Mouse (Mus musculus): Measurements from ENCODE around the gene Itgb5. TPM values are rescaled to one million over a fixed set of nuclear protein-coding genes. Genes with fewer than 3 reads are reported as not detected.
A peak's percentile ranks its signal among the peaks of the same experiment; 100 is the strongest.

Itgb5 gene
- total and polyA plus RNA-seq, 3 experiments, result 0.27 to 0.58 TPM; not detected in 1

DNA sequence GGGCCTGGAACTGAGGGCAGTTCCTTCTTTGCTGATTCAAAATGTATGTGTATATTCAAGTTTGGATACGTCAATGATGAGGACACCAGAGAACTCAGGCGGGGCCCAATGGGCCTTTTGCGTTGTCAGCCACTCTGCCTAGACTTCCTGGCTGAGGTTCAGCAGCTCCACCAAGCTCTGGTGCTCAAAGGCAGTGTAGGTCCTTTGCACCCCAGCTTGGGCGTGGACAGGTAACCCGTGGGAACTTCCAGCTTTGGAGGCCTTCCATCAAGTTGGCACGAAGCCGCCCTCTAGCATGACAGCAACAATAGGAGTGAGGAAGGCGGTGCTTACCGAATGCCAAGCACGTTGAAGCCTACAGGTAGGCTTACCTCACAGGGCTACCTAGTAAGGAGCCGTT lies 103.9 kb downstream of the Itgb5 start:
- H3K27me3 ChIP-seq (ENCODE audit: control insufficient read depth in 1 of 2, insufficient read depth in 2 of 2, low read length in 2 of 2), result no peaks in the 10 kb centered on the region
- H3K27ac ChIP-seq (ENCODE audit: control insufficient read depth, low read depth, low read length), result no peak overlapping the region
- no peaks in the 10 kb centered on the region for H3K9me3 ChIP-seq (replicated peaks; ENCODE audit: insufficient read depth, low read length)
- DNase-seq (ENCODE audit: low read depth, low spot score), result no peak
- no peak overlapping the region for H3K9ac ChIP-seq (ENCODE audit: control insufficient read depth, low read depth, low read length, poor library complexity, severe bottlenecking)
- H3K36me3 ChIP-seq (ENCODE audit: control insufficient read depth in 1 of 2, insufficient read depth in 2 of 2, low read length in 2 of 2), result peaks cover 0 to 8% of the 10 kb centered on the region in 2 experiments; a peak in 2 of 4 replicates
- no peaks in the 10 kb centered on the region for H3K79me2 ChIP-seq (ENCODE audit: control insufficient read depth, insufficient read depth, low read length, poor library complexity)
- H3K4me1 ChIP-seq (ENCODE audit: control insufficient read depth in 1 of 2, insufficient read depth in 2 of 2, low read length in 2 of 2), result peaks cover 0 to 24% of the 10 kb centered on the region in 2 experiments; a peak in 2 of 4 replicates
- H3K4me3 ChIP-seq (ENCODE audit: control insufficient read depth in 1 of 2, insufficient read depth in 1 of 2, low read depth in 2 of 2, low read length in 2 of 2), result no peak overlapping the region
- TF ChIP-seq USF2 (IDR thresholded peaks at IDR 0.05; ENCODE audit: borderline replicate concordance in 1 of 2, insufficient read depth in 1 of 2, low read depth in 1 of 2, low read length in 2 of 2) (no peak), NRF1 (IDR thresholded peaks at IDR 0.05; ENCODE audit: insufficient read depth, low read depth, low read length, poor library complexity, severe bottlenecking) (no peak), POLR2AphosphoS2 (IDR thresholded peaks at IDR 0.05; ENCODE audit: low read length) (no peak), RAD21 (IDR thresholded peaks at IDR 0.05; ENCODE audit: low read depth, low read length) (no peak), BHLHE40 (IDR thresholded peaks at IDR 0.05; ENCODE audit: borderline replicate concordance, low read depth, low read length) (no peak), RCOR1 (IDR thresholded peaks at IDR 0.05; ENCODE audit: low read depth, low read length) (no peak), MAFK (IDR thresholded peaks at IDR 0.05; ENCODE audit: borderline replicate concordance, low read depth, low read length) (no peak), MAZ (IDR thresholded peaks at IDR 0.05; ENCODE audit: low read depth, low read length) (no peak), TAL1 (IDR thresholded peaks at IDR 0.05; ENCODE audit: low read length) (no peak), POLR2AphosphoS5 (IDR thresholded peaks at IDR 0.05; ENCODE audit: borderline replicate concordance, low read depth, low read length) (no peak), ZKSCAN1 (IDR thresholded peaks at IDR 0.05; ENCODE audit: low read depth, low read length) (no peak), KAT2A (conservative IDR thresholded peaks at IDR 0.05; ENCODE audit: low read depth, low read length) (no peak), EP300 (IDR thresholded peaks at IDR 0.05; ENCODE audit: low read depth in 1 of 2, low read length in 2 of 2) (no peak), MYC (IDR thresholded peaks at IDR 0.05; ENCODE audit: low read depth, low read length) (no peak), MAX (IDR thresholded peaks at IDR 0.05; ENCODE audit: low read length) (no peak), HCFC1 (IDR thresholded peaks at IDR 0.05; ENCODE audit: low read depth, low read length) (no peak), GATA1 (IDR thresholded peaks at IDR 0.05; ENCODE audit: low read depth, low read length) (no peak), ELF1 (IDR thresholded peaks at IDR 0.05; ENCODE audit: low read depth, low read length) (no peak)

DNA sequence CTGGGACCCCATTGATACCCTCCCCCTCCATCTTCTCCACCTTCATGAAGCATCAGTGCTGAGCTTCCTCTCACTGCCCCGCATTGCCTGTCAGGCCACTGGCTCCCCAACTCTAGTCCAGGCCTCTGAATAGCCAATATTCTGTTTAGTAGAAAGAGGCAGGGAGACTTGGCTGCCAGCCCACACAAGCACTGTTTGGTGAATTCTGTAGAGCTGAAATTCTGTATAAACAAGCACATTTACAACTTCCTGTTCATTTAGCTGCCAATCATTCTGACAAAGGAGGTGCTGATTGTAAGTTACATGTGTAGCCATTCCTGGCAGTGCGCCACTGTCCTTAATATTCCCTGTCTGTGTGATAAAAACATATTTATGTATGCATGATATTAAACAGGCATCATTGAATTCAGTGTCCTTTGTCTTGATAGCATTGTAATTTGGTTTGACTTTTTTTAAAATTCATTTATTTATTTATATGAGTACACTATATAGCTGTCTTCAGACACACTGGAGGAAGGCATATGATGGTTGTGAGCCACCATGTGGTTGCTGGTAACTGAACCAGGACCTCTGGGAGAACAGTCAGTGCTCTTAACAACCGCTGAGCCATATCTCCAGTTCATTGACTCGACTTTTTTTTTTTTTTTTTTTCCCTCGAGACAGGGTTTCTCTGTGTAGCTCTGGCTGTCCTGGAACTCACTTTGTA lies 105.4 kb downstream of the Itgb5 start:
- no peak for TF ChIP-seq MEF2A (IDR thresholded peaks at IDR 0.05; ENCODE audit: extremely low read depth, insufficient replicate concordance, low read depth, low read length, poor library complexity, severe bottlenecking)
- TF ChIP-seq ETS1 (IDR thresholded peaks at IDR 0.05; ENCODE audit: low read depth, low read length), result peak; percentile 33; the same call in 1 of the 2 replicates
- no peak for TF ChIP-seq USF1 (IDR thresholded peaks at IDR 0.05; ENCODE audit: low read depth, low read length)
- TF ChIP-seq MYC (IDR thresholded peaks at IDR 0.05; ENCODE audit: low read depth, low read length), result no peak
- Histone ChIP-seq H3K27ac (ENCODE audit: control insufficient read depth, low read depth, low read length) (no peak overlapping the region), H3K27me3 (ENCODE audit: control insufficient read depth in 1 of 2, insufficient read depth in 2 of 2, low read length in 2 of 2) (no peaks in the 10 kb centered on the region), H3K9me3 (replicated peaks; ENCODE audit: insufficient read depth, low read length) (no peaks in the 10 kb centered on the region), H3K4me1 (ENCODE audit: control insufficient read depth in 1 of 2, insufficient read depth in 2 of 2, low read length in 2 of 2) (peaks cover 0 to 20% of the 10 kb centered on the region in 2 experiments; a peak in 2 of 4 replicates), H3K36me3 (ENCODE audit: control insufficient read depth in 1 of 2, insufficient read depth in 2 of 2, low read length in 2 of 2) (peaks cover 0 to 4% of the 10 kb centered on the region in 2 experiments; a peak in 2 of 4 replicates), H3K9ac (ENCODE audit: control insufficient read depth, low read depth, low read length, poor library complexity, severe bottlenecking) (no peak overlapping the region), H3K79me2 (ENCODE audit: control insufficient read depth, insufficient read depth, low read length, poor library complexity) (no peaks in the 10 kb centered on the region), H3K4me3 (ENCODE audit: control insufficient read depth in 1 of 2, insufficient read depth in 1 of 2, low read depth in 2 of 2, low read length in 2 of 2) (no peak overlapping the region)
- peak; percentile 57 for DNase-seq (ENCODE audit: low read depth, low spot score)
